ENCODE assay signal across 9 mouse cellular contexts in genomic region chr13:60654017-60654565, GRCm38 (mm10). TPM values are rescaled to one million over a fixed set of nuclear protein-coding genes. Genes with fewer than 3 reads are reported as not detected.
DNase-seq lines count a peak whose midpoint lies in the region; ATAC-seq lines count a peak whose summit lies in the region.
"Had no signal": no experiment of that assay in that cellular context is flagged by ENCODE, and none has a peak within 500 bp of the region (broad histone marks: within the 10 kb centered on the region; RNA-seq: fewer than 3 reads in every experiment).

No protein-coding gene starts in this region.

- no peak overlapping the region for H3K4me3 ChIP-seq in heart, embryonic 15.5 days
- no peak overlapping the region for H3K4me3 ChIP-seq in heart, embryonic 11.5 days (ENCODE audit: low read depth, low read length)
- no peak overlapping the region for H3K4me3 ChIP-seq in lung, embryonic 16.5 days (ENCODE audit: low read length)

- no peaks in the 10 kb centered on the region for H3K36me3 ChIP-seq in heart, embryonic 15.5 days
- no peaks in the 10 kb centered on the region for H3K36me3 ChIP-seq in heart, embryonic 11.5 days (ENCODE audit: control insufficient read depth, insufficient read depth, low read length)
- no peaks in the 10 kb centered on the region for H3K36me3 ChIP-seq in lung, embryonic 16.5 days (ENCODE audit: control insufficient read depth, insufficient read depth, low read length)

- no peak overlapping the region for H3K4me2 ChIP-seq in heart, embryonic 15.5 days
- H3K4me2 ChIP-seq in heart, embryonic 11.5 days, result no peak overlapping the region
- no peak overlapping the region for H3K4me2 ChIP-seq in lung, embryonic 16.5 days (ENCODE audit: low read depth, low read length)

- no peak for DNase-seq in lung, postnatal 14 days
- DNase-seq in cerebellum, adult 11-12 months, result peak; percentile 18
- peak; percentile 20 for DNase-seq in heart, postnatal 25 days (ENCODE audit: low spot score)
- no peak for DNase-seq in urinary bladder, adult 18-20 months (ENCODE audit: low spot score in 2 of 2)
- DNase-seq in kidney, adult 9 months, result no peak
- DNase-seq: kidney, adult 8-10 months had no signal

- intact Hi-C loops in heart, postnatal 25 days (cut with DNase I), result loop anchor here (5.0 kb wide), 1 partner anchor 52 kb away; the partner anchor contains the start of gene Dapk1

- peaks cover 3% of the 10 kb centered on the region; the same call in 1 of the 2 replicates for H3K4me1 ChIP-seq in heart, embryonic 15.5 days (replicated peaks)
- H3K4me1 ChIP-seq in heart, embryonic 11.5 days (ENCODE audit: control insufficient read depth, insufficient read depth, low read length), result no peaks in the 10 kb centered on the region
- peaks cover under 1% of the 10 kb centered on the region; the same call in 1 of the 2 replicates for H3K4me1 ChIP-seq in lung, embryonic 16.5 days (replicated peaks; ENCODE audit: control insufficient read depth, insufficient read depth, low read length)

- ATAC-seq in heart, embryonic 15.5 days (replicated peaks; ENCODE audit: insufficient number of reproducible peaks, insufficient read depth, low FRiP score, low read depth), result no peak
- ATAC-seq in heart, embryonic 11.5 days (replicated peaks; ENCODE audit: insufficient number of reproducible peaks, low FRiP score, low TSS enrichment), result no peak
- peak; percentile 58 for ATAC-seq in lung, embryonic 16.5 days (ENCODE audit: low read depth)

- no peaks in the 10 kb centered on the region for H3K9me3 ChIP-seq in heart, embryonic 15.5 days (replicated peaks)
- no peaks in the 10 kb centered on the region for H3K9me3 ChIP-seq in heart, embryonic 11.5 days (replicated peaks; ENCODE audit: control insufficient read depth, low read length)
- H3K9me3 ChIP-seq in lung, embryonic 16.5 days (ENCODE audit: control insufficient read depth, low read length), result no peaks in the 10 kb centered on the region

- H3K27me3 ChIP-seq in heart, embryonic 15.5 days, result no peaks in the 10 kb centered on the region
- H3K27me3 ChIP-seq in heart, embryonic 11.5 days (ENCODE audit: control insufficient read depth, insufficient read depth, low read length), result no peaks in the 10 kb centered on the region
- no peaks in the 10 kb centered on the region for H3K27me3 ChIP-seq in lung, embryonic 16.5 days (ENCODE audit: control insufficient read depth, insufficient read depth, low read depth, low read length)

- 76% methylated on average over 2 of the region's 2 CpGs for WGBS in heart, embryonic 15.5 days
- 59% methylated on average over 2 of the region's 2 CpGs for WGBS in heart, embryonic 11.5 days (ENCODE audit: insufficient replicate concordance)
- 73% methylated on average over 2 of the region's 2 CpGs for WGBS in lung, embryonic 16.5 days

- H3K27ac ChIP-seq in heart, embryonic 15.5 days, result peak overlapping the region; percentile 40; the same call in 1 of the 2 replicates
- no peak overlapping the region for H3K27ac ChIP-seq in heart, embryonic 11.5 days (ENCODE audit: low read depth, low read length)
- H3K27ac ChIP-seq in lung, embryonic 16.5 days (ENCODE audit: low read length), result peak overlapping the region; percentile 14; the same call in 1 of the 2 replicates

- H3K9ac ChIP-seq in heart, embryonic 15.5 days, result no peak overlapping the region
- no peak overlapping the region for H3K9ac ChIP-seq in heart, embryonic 11.5 days (ENCODE audit: low read depth, low read length)
- H3K9ac ChIP-seq in lung, embryonic 16.5 days (ENCODE audit: low read length), result no peak overlapping the region

RNA-seq across cellular contexts. Expression of gene Dapk1, which starts 52.3 kb away (rescaled TPM):
- polyA plus RNA-seq in heart, embryonic 15.5 days (2015; fragmentation: Nextera tagmentation; extraction: Ambion mirVana), result 7.6 and 10.2 TPM in 2 replicates
- polyA plus RNA-seq in heart, embryonic 11.5 days (2014; fragmentation: Nextera tagmentation; extraction: Ambion mirVana), result 9.2 and 9.8 TPM in 2 replicates
- 40.8 and 43.4 TPM in 2 replicates for polyA plus RNA-seq in lung, embryonic 16.5 days (2015; fragmentation: Nextera tagmentation; extraction: Ambion mirVana)
- 10 to 100 TPM; 24.5 to 29.5 TPM for total RNA-seq in heart, postnatal 25 days (2021)

Comparison
In these comparisons a context has a peak if more than half of its experiments do, and no peak if none do; other contexts are left out.
1. DNase-seq: peak in cerebellum, adult 11-12 months (single experiment) and heart, postnatal 25 days (single experiment); none in lung, postnatal 14 days (single experiment), urinary bladder, adult 18-20 months (0 of 2) and kidney, adult 9 months (single experiment).